ENCODE assay signal across 9 mouse cellular contexts in genomic region chr10:117688204-117689151, GRCm38 (mm10). TPM values are rescaled to one million over a fixed set of nuclear protein-coding genes. Genes with fewer than 3 reads are reported as not detected.
A peak's percentile ranks its signal among the peaks of the same experiment; 100 is the strongest.
DNase-seq lines count a peak whose midpoint lies in the region; ATAC-seq and TF ChIP-seq lines count a peak whose summit lies in the region.
"Had no signal": no experiment of that assay in that cellular context is flagged by ENCODE, and none has a peak within 500 bp of the region (broad histone marks: within the 10 kb centered on the region; RNA-seq: fewer than 3 reads in every experiment).

No protein-coding gene starts in this region.

- no peaks in the 10 kb centered on the region for H3K4me1 ChIP-seq in intestine, postnatal 0 days (replicated peaks; ENCODE audit: control insufficient read depth, insufficient read depth, low read length)
- H3K4me1 ChIP-seq: heart, embryonic 13.5 days had no signal

- no peaks in the 10 kb centered on the region for H3K27me3 ChIP-seq in intestine, postnatal 0 days (replicated peaks; ENCODE audit: control insufficient read depth, insufficient read depth, low read length)
- H3K27me3 ChIP-seq: heart, embryonic 13.5 days had no signal

- no peak overlapping the region for H3K27ac ChIP-seq in intestine, postnatal 0 days (ENCODE audit: low read depth, low read length)
- H3K27ac ChIP-seq: heart, embryonic 13.5 days had no signal

- no peaks in the 10 kb centered on the region for H3K9me3 ChIP-seq in intestine, postnatal 0 days (ENCODE audit: control insufficient read depth)
- H3K9me3 ChIP-seq: heart, embryonic 13.5 days had no signal

- peaks cover 49% of the 10 kb centered on the region for H3K36me3 ChIP-seq in intestine, postnatal 0 days (ENCODE audit: control insufficient read depth, insufficient read depth)

- 80% methylated on average over 13 of the region's 13 CpGs for WGBS in intestine, postnatal 0 days

- no peak overlapping the region for H3K9ac ChIP-seq in intestine, postnatal 0 days (ENCODE audit: low read depth, low read length)
- H3K9ac ChIP-seq: heart, embryonic 13.5 days had no signal

- ATAC-seq in common myeloid progenitor, adult 5-6 weeks (replicated peaks; ENCODE audit: low read depth, poor library complexity, severe bottlenecking): 0 out of 2 replicates have a peak, but pooled peaks have one; percentile 52
- ATAC-seq in intestine, postnatal 0 days: no peak

- H3K4me2 ChIP-seq in intestine, postnatal 0 days (replicated peaks; ENCODE audit: low read depth): no peak overlapping the region
- H3K4me2 ChIP-seq: heart, embryonic 13.5 days had no signal

- no peak overlapping the region for H3K4me3 ChIP-seq in intestine, postnatal 0 days (ENCODE audit: low read depth, low read length)
- H3K4me3 ChIP-seq: heart, embryonic 13.5 days had no signal

- TF ChIP-seq CTCF in intestine, postnatal 0 days (IDR thresholded peaks at IDR 0.05; ENCODE audit: low read depth): peak; percentile 62

- peak; percentile 36 for DNase-seq in adrenal gland, postnatal 14 days
- no peak for DNase-seq in adrenal gland, adult 8-10 months
- peak; percentile 73 for DNase-seq in A20 (ENCODE audit: low read depth, low spot score)
- peak; percentile 63 for DNase-seq in lung, postnatal 36 days
- no peak for DNase-seq in urinary bladder, postnatal 25 days (ENCODE audit: low spot score)
- no peak for DNase-seq in gastrocnemius, postnatal 25 days

RNA-seq across cellular contexts. Expression of gene Mdm2, which starts 22.1 kb away (rescaled TPM):
- total RNA-seq in adrenal gland, postnatal 14 days (2021): 42.6 and 53.7 TPM in 2 replicates
- 10 to 100 TPM; 51.0 to 82.1 (median 68.5) TPM for total RNA-seq in adrenal gland, adult 8-10 months (2022)
- total RNA-seq in common myeloid progenitor, adult 5-6 weeks (2017): 67.0 and 76.1 TPM in 2 replicates
- 16.5 and 19.8 TPM in 2 replicates for polyA plus RNA-seq in intestine, postnatal 0 days (2015; fragmentation: Nextera tagmentation; extraction: Ambion mirVana)
- total RNA-seq in gastrocnemius, postnatal 25 days (2021): 10 to 100 TPM; 38.5 to 43.8 TPM

RNA-seq across cellular contexts. Expression of gene Slc35e3, which starts 57.7 kb away (rescaled TPM):
- 10.3 and 13.4 TPM in 2 replicates for total RNA-seq in adrenal gland, postnatal 14 days (2021)
- 10 to 100 TPM; 16.6 to 24.2 (median 20.5) TPM for total RNA-seq in adrenal gland, adult 8-10 months (2022)
- 8.1 and 8.7 TPM in 2 replicates for total RNA-seq in common myeloid progenitor, adult 5-6 weeks (2017)
- 13.5 TPM in 2 replicates for polyA plus RNA-seq in intestine, postnatal 0 days (2015; fragmentation: Nextera tagmentation; extraction: Ambion mirVana)
- 1 to 10 TPM; 3.8 to 4.8 TPM for total RNA-seq in gastrocnemius, postnatal 25 days (2021)

RNA-seq across cellular contexts. Expression of gene Cpm, which starts 59.2 kb away (rescaled TPM):
- 23.7 and 28.6 TPM in 2 replicates for total RNA-seq in adrenal gland, postnatal 14 days (2021)
- 10 to 100 TPM; 19.9 to 44.3 (median 31.5) TPM for total RNA-seq in adrenal gland, adult 8-10 months (2022)
- 0.14 TPM in 1 of 2 replicates, not detected in the other for total RNA-seq in common myeloid progenitor, adult 5-6 weeks (2017)
- 32.8 and 33.8 TPM in 2 replicates for polyA plus RNA-seq in intestine, postnatal 0 days (2015; fragmentation: Nextera tagmentation; extraction: Ambion mirVana)
- 1 to 10 TPM; 2.3 to 2.4 TPM for total RNA-seq in gastrocnemius, postnatal 25 days (2021)

Comparison
In these comparisons a context has a peak if more than half of its experiments do, and no peak if none do; other contexts are left out.
1. DNase-seq: peak in adrenal gland, postnatal 14 days (single experiment), A20 (single experiment) and lung, postnatal 36 days (single experiment); none in adrenal gland, adult 8-10 months (single experiment), urinary bladder, postnatal 25 days (single experiment) and gastrocnemius, postnatal 25 days (single experiment).